Mouse (Mus musculus) urinary bladder, postnatal 4 days (tissue): ENCODE results near the gene Mtfp1.

Source experiments
- DNase-seq, 2 experiments: peaks; one replicate each; pipeline ENCODE4 v3.0.0; 2021 to 2022; ENCODE audit warnings: low spot score in 2 of 2

The Mtfp1 gene

GRCm38 (mm10) chr11:4080219-4080618, 15.0 kb downstream of the Mtfp1 start:
- no peak for DNase-seq

- DNase-seq, result no peak
These were observed 16.8 kb downstream of the Mtfp1 start for GRCm38 (mm10) chr11:4078267-4078933.

- peak in 1 of 2 experiments; percentile 76 for DNase-seq
These were observed 18.6 kb downstream of the Mtfp1 start for GRCm38 (mm10) chr11:4076633-4077032.

- DNase-seq, result no peak
These were observed 25.6 kb downstream of the Mtfp1 start for GRCm38 (mm10) chr11:4069664-4070063.

DNA sequence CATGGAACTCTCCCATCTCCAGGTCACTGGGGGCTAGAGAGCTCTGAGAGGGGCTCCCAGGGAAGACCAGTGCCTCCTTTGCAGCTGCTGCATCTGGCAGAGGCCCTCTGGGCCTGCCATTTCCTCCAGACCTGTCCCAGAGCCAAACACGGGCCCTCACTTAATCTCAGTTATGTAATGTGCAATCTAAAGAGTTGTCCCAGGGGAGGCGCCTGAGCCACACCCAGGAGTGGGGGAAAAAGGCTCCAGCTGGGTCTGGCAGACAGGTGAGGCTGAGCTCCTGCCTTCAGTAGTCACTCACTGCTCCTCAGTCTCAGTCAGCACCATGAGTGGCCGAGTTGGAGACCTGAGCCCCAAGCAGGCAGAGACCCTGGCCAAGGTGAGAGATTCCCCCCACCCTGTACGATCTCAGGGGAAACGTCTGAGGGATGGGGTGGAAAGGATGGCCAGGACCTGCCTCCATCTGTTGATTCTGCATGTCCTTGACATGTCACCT, 30.6 kb downstream of the Mtfp1 start, which contains the start of gene Sec14l3:
TSS of gene Sec14l3 (plus strand) at position 215 of the 496 bp plus-strand sequence.
- no peak for DNase-seq

DNA sequence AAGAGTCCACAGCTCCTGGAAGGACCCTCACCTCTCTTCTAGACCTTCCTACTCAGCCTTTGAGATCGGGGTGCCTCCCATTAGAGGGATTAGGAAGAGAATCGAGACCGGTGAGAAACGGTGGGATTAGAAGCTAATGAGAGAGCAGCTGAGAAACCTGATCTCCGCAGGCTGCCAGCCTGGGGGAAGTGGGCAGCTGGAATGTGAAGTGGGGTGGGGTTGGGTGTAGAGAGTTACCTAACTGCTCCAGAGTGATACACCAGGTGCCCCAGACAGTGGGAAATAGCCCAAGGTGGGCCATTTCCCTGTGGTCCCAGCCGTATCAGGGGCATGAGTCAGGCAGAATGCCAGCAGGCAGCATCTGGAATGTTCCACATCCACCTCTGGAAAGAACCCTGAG, 32.3 kb downstream of the Mtfp1 start:
- DNase-seq, result no peak

DNA sequence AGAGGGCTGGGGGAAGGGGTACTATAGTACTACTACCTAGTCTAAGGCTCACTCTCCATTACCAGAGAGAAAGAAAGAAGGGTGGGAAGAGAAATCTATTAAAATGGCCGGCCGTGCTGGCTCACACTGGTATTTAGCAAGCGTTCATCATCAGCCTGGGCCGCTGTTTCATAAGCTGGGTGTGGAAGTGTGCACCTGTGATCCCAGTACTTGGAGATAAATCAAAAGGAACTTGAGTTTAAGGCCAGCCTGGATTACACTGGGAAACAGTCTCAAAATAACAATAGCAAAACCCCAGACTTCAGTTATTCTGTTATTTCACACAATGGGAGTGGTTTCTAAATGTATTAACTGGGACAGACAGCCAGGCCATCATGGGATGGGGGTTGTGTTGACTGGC, 32.7 kb downstream of the Mtfp1 start:
- no peak for DNase-seq

DNA sequence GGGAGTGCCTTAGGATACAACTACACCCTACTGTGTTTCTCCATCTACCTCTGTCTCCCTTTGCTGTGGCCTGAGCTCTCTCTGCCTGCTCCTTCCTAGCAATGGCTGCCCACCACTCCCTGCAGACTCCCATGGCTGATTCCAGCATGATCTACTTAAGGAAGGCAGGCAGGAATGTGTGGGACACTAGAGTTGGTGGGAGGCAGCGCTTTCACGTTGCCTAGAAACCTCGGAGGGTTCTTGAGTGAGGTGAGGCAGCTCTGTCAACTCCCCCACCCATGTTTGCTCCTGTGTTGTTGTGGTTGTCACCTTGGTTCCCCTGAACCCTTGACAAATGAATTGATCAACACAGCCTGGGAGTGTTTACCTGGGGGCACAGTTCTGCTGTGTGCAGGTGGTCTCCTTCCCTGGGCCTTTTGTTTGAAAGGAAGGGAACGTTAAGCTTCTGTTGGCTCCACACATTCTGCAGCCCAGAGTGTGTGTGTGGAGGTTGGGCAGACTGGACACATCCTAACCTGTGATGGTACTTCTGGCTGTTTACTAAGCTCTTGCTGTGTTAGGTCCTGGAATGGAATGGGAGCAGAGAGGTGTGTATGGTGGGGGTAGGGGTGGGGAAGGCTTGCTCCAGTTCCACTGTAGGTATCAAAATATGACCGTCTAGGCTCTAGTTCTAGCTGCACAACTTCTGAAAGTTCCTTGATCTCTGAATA, 34.2 kb downstream of the Mtfp1 start:
- DNase-seq, result no peak

DNA sequence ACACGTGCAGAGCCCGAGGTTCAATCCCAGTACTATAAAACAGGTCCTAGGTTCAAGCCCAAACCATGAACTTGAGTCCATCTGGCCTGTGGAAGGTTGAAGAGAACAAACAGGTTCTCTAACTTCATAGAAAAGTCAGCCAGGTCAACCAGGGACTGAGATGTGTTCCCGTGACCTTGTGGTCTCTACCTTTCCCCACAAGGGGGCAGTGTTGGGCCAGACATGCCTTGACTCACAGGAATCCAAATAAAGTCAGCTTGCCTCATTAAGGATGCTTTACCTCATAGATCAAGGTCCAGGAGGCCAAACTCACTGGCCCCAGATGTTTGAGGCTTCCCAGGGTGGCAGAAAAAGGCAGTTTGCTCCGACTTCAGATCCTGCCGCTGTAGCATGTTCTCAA, 41.7 kb downstream of the Mtfp1 start:
- DNase-seq, result peak; percentile 35 to 72

DNA sequence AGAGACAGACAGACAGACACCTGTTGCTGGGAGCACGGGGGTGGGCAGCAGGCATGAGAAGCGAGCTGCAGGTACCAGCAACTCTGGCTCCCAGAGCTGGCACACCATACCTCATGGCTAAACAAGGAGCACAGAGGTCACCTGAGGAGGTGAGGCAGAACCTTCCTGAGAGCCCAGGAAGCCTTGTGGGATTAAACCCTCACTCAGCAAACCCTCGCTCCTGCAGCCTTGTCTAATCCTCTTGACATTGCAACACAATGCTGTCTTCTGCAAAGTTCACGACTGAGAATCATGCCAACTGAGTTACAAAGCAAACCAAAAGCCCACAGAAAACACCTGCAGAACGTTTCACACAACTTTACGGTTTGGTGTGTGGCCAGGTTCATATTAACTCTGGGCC, 46.8 kb downstream of the Mtfp1 start:
- no peak for DNase-seq

- DNase-seq, result no peak
These were observed 47.5 kb downstream of the Mtfp1 start for GRCm38 (mm10) chr11:4047766-4048165.

DNA sequence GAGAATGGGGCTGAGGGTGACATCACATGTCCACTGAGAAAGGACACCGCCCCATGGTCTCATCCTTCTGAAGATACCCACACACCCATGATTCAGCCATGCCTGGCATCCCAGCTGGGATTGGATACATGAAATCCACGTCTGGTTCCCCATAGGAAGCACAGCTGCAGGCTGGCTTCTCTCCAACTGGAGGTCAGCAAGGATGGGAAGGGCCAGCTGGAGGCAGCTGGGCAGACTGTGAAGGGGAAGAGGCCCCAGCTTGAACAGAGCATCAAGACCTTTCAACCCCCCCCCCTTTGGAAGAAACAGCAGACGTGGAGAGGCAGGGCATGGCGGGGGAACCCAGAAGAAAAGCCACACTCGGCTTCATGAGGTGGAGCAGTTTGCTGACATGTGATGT, 48.7 kb downstream of the Mtfp1 start:
- peak; percentile 45 to 47 for DNase-seq

GRCm38 (mm10) chr11:4043081-4043480, 52.2 kb downstream of the Mtfp1 start:
- DNase-seq, result peak in 1 of 2 experiments; percentile 52
